Mouse (Mus musculus) gonadal fat pad, adult 2 months (tissue): ENCODE measurements around the gene Myl3. TPM values are rescaled to one million over a fixed set of nuclear protein-coding genes. Genes with fewer than 3 reads are reported as not detected.

ENCODE experiments used
- DNase-seq: peaks from one replicate; pipeline ENCODE4 v3.0.0-alpha.2; 2012; ENCODE audit warnings: low read depth
- polyA plus RNA-seq: library from polyadenylated mRNA; depleted of rRNA; stranded (reverse); fragments of >200 nt; gene quantifications from 2 replicates; pipeline ENCODE4 v1.2.3, GENCODE M21; 2012; rRNA removed

The Myl3 gene
- 0.63 TPM in 1 of 2 replicates, not detected in the other for polyA plus RNA-seq

GRCm38 (mm10) chr9:110741711-110742294 lies at the start of gene Myl3:
Myl3 (plus strand) TSS chr9:110741861.
- DNase-seq = no peak

- DNase-seq = no peak
These were observed 46.4 kb upstream of the Myl3 start for GRCm38 (mm10) chr9:110695165-110695755.

GRCm38 (mm10) chr9:110696427-110696826 lies 45.2 kb upstream of the Myl3 start:
- DNase-seq = no peak

- no peak for DNase-seq
These were observed 44.2 kb upstream of the Myl3 start for GRCm38 (mm10) chr9:110697465-110697864.

- DNase-seq = no peak
These were observed 42.1 kb upstream of the Myl3 start for GRCm38 (mm10) chr9:110699574-110699973.

- no peak for DNase-seq
These were observed 40.3 kb upstream of the Myl3 start for GRCm38 (mm10) chr9:110701114-110702032.

GRCm38 (mm10) chr9:110702848-110703247 lies 38.8 kb upstream of the Myl3 start:
- DNase-seq = no peak

GRCm38 (mm10) chr9:110703951-110704350 lies 37.7 kb upstream of the Myl3 start:
- no peak for DNase-seq

GRCm38 (mm10) chr9:110706784-110707183 lies 34.9 kb upstream of the Myl3 start:
- DNase-seq = no peak

GRCm38 (mm10) chr9:110709640-110710258 lies 31.9 kb upstream of the Myl3 start:
- peak; percentile 73 for DNase-seq

- no peak for DNase-seq
These were observed 30.1 kb upstream of the Myl3 start for GRCm38 (mm10) chr9:110711532-110711931.

- no peak for DNase-seq
These were observed 29.7 kb upstream of the Myl3 start for GRCm38 (mm10) chr9:110711996-110712395.

GRCm38 (mm10) chr9:110712545-110712944 lies 29.1 kb upstream of the Myl3 start:
- no peak for DNase-seq

- DNase-seq = no peak
These were observed 28.3 kb upstream of the Myl3 start for GRCm38 (mm10) chr9:110713389-110713788.

- DNase-seq = no peak
These were observed 26.2 kb upstream of the Myl3 start for GRCm38 (mm10) chr9:110715426-110715825.

- DNase-seq = no peak
These were observed 24.9 kb upstream of the Myl3 start for GRCm38 (mm10) chr9:110716775-110717174.

GRCm38 (mm10) chr9:110718071-110718470 lies 23.6 kb upstream of the Myl3 start:
- DNase-seq = no peak

GRCm38 (mm10) chr9:110718810-110719209 lies 22.9 kb upstream of the Myl3 start:
- DNase-seq = no peak

- no peak for DNase-seq
These were observed 21.7 kb upstream of the Myl3 start for GRCm38 (mm10) chr9:110719977-110720376.

- no peak for DNase-seq
These were observed 19.6 kb upstream of the Myl3 start for GRCm38 (mm10) chr9:110722060-110722459.

GRCm38 (mm10) chr9:110725721-110726135 lies 15.9 kb upstream of the Myl3 start:
- DNase-seq = no peak

GRCm38 (mm10) chr9:110726867-110727266 lies 14.8 kb upstream of the Myl3 start:
- DNase-seq = no peak
